Comparison of ENCODE assay signal across 9 mouse cellular contexts in genomic region chr13:44912851-44913250, GRCm38 (mm10).
DNase-seq lines count a peak whose midpoint lies in the region; ATAC-seq and TF ChIP-seq lines count a peak whose summit lies in the region.
"Had no signal": no experiment of that assay in that cellular context is flagged by ENCODE, and none has a peak within 500 bp of the region (broad histone marks: within the 10 kb centered on the region; RNA-seq: fewer than 3 reads in every experiment).

No protein-coding gene starts in this region.

- H3K27ac ChIP-seq in kidney, embryonic 14.5 days (ENCODE audit: low read depth, low read length) = no peak overlapping the region
- no peak overlapping the region for H3K27ac ChIP-seq in kidney, adult 2 months (ENCODE audit: insufficient read depth, low read depth, low read length)
- H3K27ac ChIP-seq: neural tube, embryonic 12.5 days had no signal

- peaks cover 80% of the 10 kb centered on the region for H3K36me3 ChIP-seq in kidney, embryonic 14.5 days (ENCODE audit: control insufficient read depth, insufficient read depth, low read length)
- H3K36me3 ChIP-seq in kidney, adult 2 months (ENCODE audit: control insufficient read depth, insufficient read depth, low read length) = peaks cover 2% of the 10 kb centered on the region

- no peak for TF ChIP-seq POLR2A in kidney, adult 2 months (IDR thresholded peaks at IDR 0.05; ENCODE audit: low read depth, low read length)

- no peak overlapping the region for H3K9ac ChIP-seq in kidney, embryonic 14.5 days (ENCODE audit: low read depth, low read length)
- H3K9ac ChIP-seq: neural tube, embryonic 12.5 days had no signal

- H3K4me2 ChIP-seq in kidney, embryonic 14.5 days (replicated peaks; ENCODE audit: low read depth, low read length) = no peak overlapping the region
- H3K4me2 ChIP-seq: neural tube, embryonic 12.5 days had no signal

- 78% methylated on average over 2 of the region's 2 CpGs for WGBS in kidney, embryonic 14.5 days
- 53% methylated on average over 2 of the region's 2 CpGs for WGBS in kidney, adult 2 months

- DNase-seq in kidney, adult 11 months = peak; percentile 64
- DNase-seq in adipocyte (ENCODE audit: low spot score) = peak; percentile 84
- peak; percentile 66 to 71 for DNase-seq in cerebellum, postnatal 36 days
- DNase-seq in kidney, adult 2 months = peak; percentile 79
- no peak for DNase-seq in frontal cortex, postnatal 36 days (ENCODE audit: low spot score in 2 of 2)
- DNase-seq in B cell, adult 2 months = no peak
- no peak for DNase-seq in spleen, adult 12 weeks (ENCODE audit: low spot score)

- H3K4me1 ChIP-seq in kidney, embryonic 14.5 days (ENCODE audit: control insufficient read depth, insufficient read depth, low read length) = no peaks in the 10 kb centered on the region
- H3K4me1 ChIP-seq in kidney, adult 2 months (ENCODE audit: control insufficient read depth, insufficient read depth, low read length) = peaks cover 11% of the 10 kb centered on the region
- H3K4me1 ChIP-seq: neural tube, embryonic 12.5 days had no signal

- no peaks in the 10 kb centered on the region for H3K27me3 ChIP-seq in kidney, embryonic 14.5 days (ENCODE audit: control insufficient read depth, insufficient read depth, low read length)
- no peaks in the 10 kb centered on the region for H3K27me3 ChIP-seq in kidney, adult 2 months (replicated peaks; ENCODE audit: control insufficient read depth, insufficient read depth, low read length)
- H3K27me3 ChIP-seq: neural tube, embryonic 12.5 days had no signal

- no peak for TF ChIP-seq CTCF in kidney, adult 2 months (conservative IDR thresholded peaks at IDR 0.05; ENCODE audit: insufficient read depth, insufficient read length, low read depth, low read length)

- ATAC-seq in kidney, embryonic 14.5 days (ENCODE audit: low FRiP score, low TSS enrichment) = no peak

- H3K4me3 ChIP-seq in kidney, embryonic 14.5 days (ENCODE audit: low read length) = no peak overlapping the region
- H3K4me3 ChIP-seq in kidney, adult 2 months (ENCODE audit: insufficient read depth, low read depth, low read length) = no peak overlapping the region
- H3K4me3 ChIP-seq: neural tube, embryonic 12.5 days had no signal

- no peaks in the 10 kb centered on the region for H3K9me3 ChIP-seq in kidney, embryonic 14.5 days (ENCODE audit: control insufficient read depth, low read length)
- H3K9me3 ChIP-seq: neural tube, embryonic 12.5 days had no signal

Comparison
In these comparisons a context has a peak if more than half of its experiments do, and no peak if none do; other contexts are left out.
1. DNase-seq: peak in kidney, adult 11 months (single experiment), adipocyte (single experiment), cerebellum, postnatal 36 days (2 of 2) and kidney, adult 2 months (single experiment); none in frontal cortex, postnatal 36 days (0 of 2), B cell, adult 2 months (0 of 2) and spleen, adult 12 weeks (single experiment).